Mouse (Mus musculus): ENCODE data around the gene Asb2.
A peak's percentile ranks its signal among the peaks of the same experiment; 100 is the strongest.

Gene Asb2

GRCm38 (mm10) chr12:103355746-103356414 is at the start of gene Asb2:
TSS of gene Asb2 (minus strand) at chr12:103356001.
- DNase-seq: no peak

GRCm38 (mm10) chr12:103404131-103404530 is 48.3 kb upstream of the Asb2 start:
- DNase-seq: no peak

GRCm38 (mm10) chr12:103396751-103397150 is 41.0 kb upstream of the Asb2 start:
- no peak for DNase-seq

- no peak for DNase-seq
Measured at GRCm38 (mm10) chr12:103395486-103396275, 39.9 kb upstream of the Asb2 start.

- DNase-seq: no peak
Measured at GRCm38 (mm10) chr12:103393528-103393927, 37.7 kb upstream of the Asb2 start.

- DNase-seq: no peak
Measured at GRCm38 (mm10) chr12:103391098-103391497, 35.3 kb upstream of the Asb2 start.

GRCm38 (mm10) chr12:103389982-103390381 is 34.2 kb upstream of the Asb2 start:
- DNase-seq: peak; percentile 53

- DNase-seq: no peak
Measured at GRCm38 (mm10) chr12:103389348-103389727, 33.5 kb upstream of the Asb2 start.

GRCm38 (mm10) chr12:103388505-103389347 is 32.9 kb upstream of the Asb2 start, which contains the start of gene Otub2:
TSS of gene Otub2 (plus strand) at chr12:103388682.
- peak; percentile 97 for DNase-seq

GRCm38 (mm10) chr12:103380226-103380625 is 24.4 kb upstream of the Asb2 start:
- no peak for DNase-seq

GRCm38 (mm10) chr12:103376774-103377173 is 21.0 kb upstream of the Asb2 start:
- DNase-seq: no peak

GRCm38 (mm10) chr12:103376124-103376523 is 20.3 kb upstream of the Asb2 start:
- DNase-seq: no peak

- no peak for DNase-seq
Measured at GRCm38 (mm10) chr12:103373530-103374236, 17.9 kb upstream of the Asb2 start.

- no peak for DNase-seq
Measured at GRCm38 (mm10) chr12:103371711-103372110, 15.9 kb upstream of the Asb2 start.

- no peak for DNase-seq
Measured at GRCm38 (mm10) chr12:103370861-103371260, 15.1 kb upstream of the Asb2 start.

- no peak for DNase-seq
Measured at GRCm38 (mm10) chr12:103368777-103369176, 13.0 kb upstream of the Asb2 start.

- DNase-seq: no peak
Measured at GRCm38 (mm10) chr12:103368326-103368669, 12.5 kb upstream of the Asb2 start.

- peak; percentile 38 for DNase-seq
Measured at GRCm38 (mm10) chr12:103367620-103368325, 12.0 kb upstream of the Asb2 start.

GRCm38 (mm10) chr12:103367171-103367570 is 11.4 kb upstream of the Asb2 start:
- DNase-seq: no peak

GRCm38 (mm10) chr12:103362336-103362735 is 6.5 kb upstream of the Asb2 start:
- no peak for DNase-seq

GRCm38 (mm10) chr12:103361539-103362307 is 5.9 kb upstream of the Asb2 start:
- no peak for DNase-seq

All from cerebellum, adult 11-12 months (tissue).